Mouse (Mus musculus) liver, adult 2 months (tissue): ENCODE measurements around the gene Mga. TPM values are rescaled to one million over a fixed set of nuclear protein-coding genes. Genes with fewer than 3 reads are reported as not detected.

Experiments used
- DNase-seq: peaks from one replicate; pipeline ENCODE4 v3.0.0-alpha.2; 2011; ENCODE audit warnings: low read depth, low spot score; ENCODE audit errors: extremely low read depth
- H3K27ac ChIP-seq: fragments of 200-500 bp; replicated peaks from 2 replicates; pipeline ENCODE4 v1.5.1; 2012; ENCODE audit warnings: low read depth, mild to moderate bottlenecking, control low read depth, inconsistent platforms, low read length; ENCODE audit not compliant: insufficient read depth
- H3K27me3 ChIP-seq: fragments of 200-500 bp; 2 replicates; pipeline ENCODE4 v1.6.1; 2012; ENCODE audit warnings: mild to moderate bottlenecking, moderate library complexity, low read length, inconsistent platforms; ENCODE audit not compliant: control insufficient read depth, insufficient read depth
- H3K36me3 ChIP-seq: fragments of 200-500 bp; 2 replicates; pipeline ENCODE4 v1.6.1; 2012; ENCODE audit warnings: low read length, inconsistent platforms; ENCODE audit not compliant: control insufficient read depth, insufficient read depth
- H3K4me1 ChIP-seq: fragments of 200-500 bp; 2 replicates; pipeline ENCODE4 v1.6.1; 2011; ENCODE audit warnings: low read length; ENCODE audit not compliant: control insufficient read depth, insufficient read depth
- H3K4me3 ChIP-seq: fragments of 200-500 bp; 2 replicates; pipeline ENCODE4 v1.5.1; 2011; ENCODE audit warnings: low read depth, mild to moderate bottlenecking, control low read depth, low read length, moderate library complexity; ENCODE audit not compliant: insufficient read depth
- H3K79me2 ChIP-seq: fragments of 200-500 bp; 2 replicates; pipeline ENCODE4 v1.6.1; 2012; ENCODE audit warnings: inconsistent platforms, mild to moderate bottlenecking, low read length, moderate library complexity; ENCODE audit not compliant: control insufficient read depth, insufficient read depth
- H3K9ac ChIP-seq: fragments of 200-500 bp; 2 replicates; pipeline ENCODE4 v1.6.1; 2012; ENCODE audit warnings: low read depth, mild to moderate bottlenecking, control low read depth, inconsistent platforms, low read length
- CTCF ChIP-seq: fragments of 200-500 bp; IDR thresholded peaks from 2 replicates; pipeline ENCODE4 v1.5.1; 2011; ENCODE audit warnings: low read depth, low read length, control low read depth
- POLR2A ChIP-seq: fragments of 200-500 bp; IDR thresholded peaks from 2 replicates; pipeline ENCODE4 v1.6.1; 2011; ENCODE audit warnings: low read length, control low read depth; ENCODE audit not compliant: insufficient read depth; ENCODE audit errors: extremely low read depth
- WGBS: fragments of 180-500 bp; shearing (Covaris S2); methylation state at CpG from one replicate; pipeline ENCODE4 v1.1.7; 2018; 5-methylcytosine and 5-hydroxymethylcytosine counted together
- polyA plus RNA-seq: library from polyadenylated mRNA; depleted of rRNA; stranded (reverse); fragments of >200 nt; gene quantifications from 2 replicates; pipeline ENCODE4 v1.2.3, GENCODE M21; 2012
- total RNA-seq: library from RNA; depleted of rRNA; stranded (reverse); fragments of >200 nt; gene quantifications from 2 replicates; pipeline ENCODE4 v1.2.3, GENCODE M21; 2014

Mga gene
- total and polyA plus RNA-seq, 2 experiments, result 7.0 to 22.0 TPM

- DNase-seq, result no peak
- no peaks in the 10 kb centered on the region for H3K79me2 ChIP-seq
- peaks cover 6% of the 10 kb centered on the region for H3K4me1 ChIP-seq
- H3K27me3 ChIP-seq, result no peaks in the 10 kb centered on the region
- peak within 1 kb of the TSS; percentile 79 for H3K4me3 ChIP-seq
- TF ChIP-seq POLR2A (no peak), CTCF (no peak)
- H3K9ac ChIP-seq, result peak within 1 kb of the TSS; percentile 70
- under 1% methylated on average over 19 of the region's 19 CpGs for WGBS
- H3K36me3 ChIP-seq, result no peaks in the 10 kb centered on the region
- no peak within 1 kb of the TSS for H3K27ac ChIP-seq
Observed at GRCm38 (mm10) chr2:119972537-119972879, 75.5 kb downstream of the Mga start, which contains the start of gene Mapkbp1. Mapkbp1 (plus strand) TSS chr2:119972699.

GRCm38 (mm10) chr2:119980343-119980986, 83.4 kb downstream of the Mga start:
- H3K27me3 ChIP-seq, result no peaks in the 10 kb centered on the region
- no peak overlapping the region for H3K4me3 ChIP-seq
- no peaks in the 10 kb centered on the region; the same call in 1 of the 2 replicates for H3K79me2 ChIP-seq
- no peak overlapping the region for H3K9ac ChIP-seq
- DNase-seq, result no peak
- TF ChIP-seq CTCF, result no peak
- TF ChIP-seq POLR2A, result no peak
- no peaks in the 10 kb centered on the region for H3K4me1 ChIP-seq
- H3K27ac ChIP-seq, result no peak overlapping the region
- H3K36me3 ChIP-seq, result peaks cover 4% of the 10 kb centered on the region; the same call in 1 of the 2 replicates
- WGBS, result 97% methylated on average over 7 of the region's 7 CpGs

GRCm38 (mm10) chr2:119981631-119982030, 84.6 kb downstream of the Mga start:
- no peak overlapping the region for H3K9ac ChIP-seq
- H3K4me3 ChIP-seq, result no peak overlapping the region
- H3K4me1 ChIP-seq, result no peaks in the 10 kb centered on the region
- no peak overlapping the region for H3K27ac ChIP-seq
- DNase-seq, result no peak
- H3K27me3 ChIP-seq, result no peaks in the 10 kb centered on the region
- 90% methylated on average over 2 of the region's 2 CpGs for WGBS
- H3K36me3 ChIP-seq, result peaks cover 4% of the 10 kb centered on the region; the same call in 1 of the 2 replicates
- H3K79me2 ChIP-seq, result no peaks in the 10 kb centered on the region; the same call in 1 of the 2 replicates
- TF ChIP-seq CTCF (no peak), POLR2A (no peak)

- no peak for TF ChIP-seq CTCF
- no peak for TF ChIP-seq POLR2A
- WGBS, result 75% methylated on average over 8 of the region's 8 CpGs
Observed at GRCm38 (mm10) chr2:119985871-119986270, 88.8 kb downstream of the Mga start.

GRCm38 (mm10) chr2:119986369-119986768, 89.3 kb downstream of the Mga start:
- TF ChIP-seq POLR2A, result no peak
- no peak for TF ChIP-seq CTCF
- no peak overlapping the region for H3K4me3 ChIP-seq

More at GRCm38 (mm10) chr2:119985871-119986270, 88.8 kb downstream of the Mga start:
- Histone ChIP-seq H3K4me3 (no peak overlapping the region), H3K27ac (no peak overlapping the region), H3K36me3 (peaks cover 4% of the 10 kb centered on the region; the same call in 1 of the 2 replicates), H3K4me1 (peaks cover 6% of the 10 kb centered on the region; the same call in 1 of the 2 replicates), H3K79me2 (no peaks in the 10 kb centered on the region; the same call in 1 of the 2 replicates), H3K9ac (no peak overlapping the region), H3K27me3 (no peaks in the 10 kb centered on the region)
- no peak for DNase-seq

GRCm38 (mm10) chr2:119987441-119987840, 90.4 kb downstream of the Mga start:
- Histone ChIP-seq H3K4me3 (no peak overlapping the region), H3K27me3 (no peaks in the 10 kb centered on the region), H3K4me1 (peaks cover 6% of the 10 kb centered on the region; the same call in 1 of the 2 replicates), H3K79me2 (no peaks in the 10 kb centered on the region), H3K9ac (no peak overlapping the region), H3K27ac (no peak overlapping the region), H3K36me3 (no peaks in the 10 kb centered on the region)
- DNase-seq, result no peak
- 95% methylated on average over 2 of the region's 2 CpGs for WGBS
- TF ChIP-seq CTCF (no peak), POLR2A (no peak)

More at GRCm38 (mm10) chr2:119986369-119986768, 89.3 kb downstream of the Mga start:
- no peak overlapping the region for H3K27ac ChIP-seq
- H3K27me3 ChIP-seq, result no peaks in the 10 kb centered on the region
- no peak overlapping the region for H3K9ac ChIP-seq
- no peaks in the 10 kb centered on the region; the same call in 1 of the 2 replicates for H3K79me2 ChIP-seq
- no peak for DNase-seq
- H3K4me1 ChIP-seq, result peaks cover 6% of the 10 kb centered on the region; the same call in 1 of the 2 replicates
- peaks cover 4% of the 10 kb centered on the region; the same call in 1 of the 2 replicates for H3K36me3 ChIP-seq
- WGBS, result 83% methylated on average over 6 of the region's 6 CpGs
